Mouse (Mus musculus) c-Kit-negative CD71-positive TER-119-positive erythroid progenitor cells, embryonic 14.5 days (primary cell): Measurements from ENCODE around the gene Asb17.
A peak's percentile ranks its signal among the peaks of the same experiment; 100 is the strongest.
"Not testable (repeated sequence)": the region's sequence is repeated elsewhere in the genome, so short reads cannot be mapped to it uniquely, and the experiment has no call there.

Experiments
- DNase-seq: peaks from one replicate; pipeline ENCODE4 v3.0.0-alpha.2; 2013; ENCODE audit warnings: low read depth, low spot score

Asb17 gene

DNA sequence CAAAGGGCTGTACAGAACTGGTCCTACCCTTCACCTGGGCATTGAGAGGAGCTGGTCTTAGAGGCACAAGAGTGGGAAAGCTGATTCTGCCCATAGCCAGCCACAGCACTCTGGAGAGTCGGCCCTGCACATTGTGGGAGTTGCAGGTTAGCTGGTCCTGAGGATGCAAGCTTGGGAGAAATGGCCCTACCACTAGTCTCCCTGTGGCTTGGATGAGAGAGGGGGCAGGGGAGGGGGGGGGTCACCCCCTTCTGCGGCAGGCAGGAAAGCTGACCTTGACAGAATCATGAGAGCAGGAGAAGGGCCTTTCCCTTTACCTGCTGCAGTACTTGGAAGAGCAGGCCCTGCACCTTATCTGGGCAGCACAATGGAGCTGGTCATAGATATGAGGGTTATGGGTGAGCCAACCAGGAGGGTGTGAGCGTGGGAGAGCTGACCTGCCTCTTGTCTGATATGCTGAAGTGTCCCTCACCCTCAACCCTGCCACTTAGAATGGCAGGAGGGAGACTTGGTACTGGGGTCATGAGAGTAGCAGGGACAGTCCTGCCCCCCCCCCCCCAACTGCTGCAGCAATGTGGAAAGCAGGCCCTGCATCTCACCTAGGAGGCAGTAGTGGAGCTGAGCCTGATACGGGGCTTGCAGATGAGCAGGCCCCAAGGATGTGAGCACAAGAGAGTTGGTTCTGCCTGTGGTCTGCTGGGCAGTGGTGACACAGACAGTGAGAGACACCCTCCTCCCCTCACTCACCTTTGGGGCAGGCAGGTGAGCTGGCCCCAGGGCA is 11.9 kb upstream of the Asb17 start:
- no peak for DNase-seq

DNA sequence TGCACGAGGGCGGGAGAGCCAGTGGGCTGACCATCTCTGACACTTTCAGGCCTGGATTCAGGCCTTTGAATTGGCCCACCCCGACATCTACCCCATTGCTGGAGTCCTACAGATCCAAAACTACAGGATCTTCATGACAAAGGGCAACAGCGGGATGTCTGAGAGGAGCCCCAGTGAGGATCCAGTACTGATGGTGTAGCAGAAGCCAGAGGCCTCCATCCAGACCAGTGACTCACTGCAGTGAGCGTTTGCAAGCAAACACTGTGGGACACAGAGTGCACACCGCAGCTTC is 11.4 kb upstream of the Asb17 start:
- DNase-seq, result no peak

DNA sequence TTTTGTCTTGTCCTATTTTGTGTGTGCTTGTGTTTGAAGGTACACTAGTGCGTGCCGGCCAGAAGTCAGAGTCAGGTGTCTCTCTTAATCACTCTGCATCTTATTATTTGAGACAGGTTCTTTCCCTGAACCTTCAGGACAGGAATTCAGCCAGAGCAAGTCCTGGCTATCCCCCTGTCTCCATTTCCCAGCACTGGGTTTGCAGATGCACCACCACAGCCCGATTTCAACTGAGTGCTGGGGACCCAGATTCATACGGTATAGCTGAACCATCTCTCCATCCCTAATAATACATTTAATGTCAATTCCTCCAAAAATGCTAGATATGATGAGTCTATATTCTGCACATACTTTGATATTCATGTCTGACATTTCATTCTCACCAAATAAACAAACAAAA is 9.9 kb upstream of the Asb17 start:
- no peak for DNase-seq

DNA sequence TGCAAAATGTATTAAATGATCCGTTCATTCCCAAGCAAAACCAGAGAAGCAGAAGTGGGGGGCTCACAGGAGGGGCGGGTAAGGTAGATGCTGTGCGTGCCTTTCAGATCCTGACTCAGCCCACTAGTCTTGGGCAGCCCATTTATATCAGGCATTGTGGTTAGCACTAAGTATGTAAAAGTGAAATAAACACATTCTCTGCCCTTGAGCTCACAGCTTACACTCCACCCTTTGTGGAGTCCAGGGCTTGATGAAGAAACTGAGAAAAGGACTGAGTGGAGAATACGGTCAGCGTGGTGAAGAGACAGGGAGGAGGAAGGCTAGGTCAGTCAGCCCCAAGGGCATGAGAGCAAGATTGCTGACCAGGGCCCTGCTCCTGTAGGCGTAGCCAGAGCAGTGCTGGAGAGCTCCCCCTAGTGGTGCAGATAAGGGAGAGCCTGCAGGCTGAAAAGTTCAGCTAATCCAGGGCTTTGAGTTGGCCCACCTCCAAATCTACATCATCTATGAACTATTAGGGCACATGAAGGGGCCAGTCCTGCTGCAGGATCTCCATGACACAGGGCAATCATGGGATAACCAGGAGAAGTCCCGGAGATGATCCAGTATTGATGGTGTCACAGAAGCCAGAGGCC is 8.4 kb upstream of the Asb17 start:
- peak; percentile 76 for DNase-seq

DNA sequence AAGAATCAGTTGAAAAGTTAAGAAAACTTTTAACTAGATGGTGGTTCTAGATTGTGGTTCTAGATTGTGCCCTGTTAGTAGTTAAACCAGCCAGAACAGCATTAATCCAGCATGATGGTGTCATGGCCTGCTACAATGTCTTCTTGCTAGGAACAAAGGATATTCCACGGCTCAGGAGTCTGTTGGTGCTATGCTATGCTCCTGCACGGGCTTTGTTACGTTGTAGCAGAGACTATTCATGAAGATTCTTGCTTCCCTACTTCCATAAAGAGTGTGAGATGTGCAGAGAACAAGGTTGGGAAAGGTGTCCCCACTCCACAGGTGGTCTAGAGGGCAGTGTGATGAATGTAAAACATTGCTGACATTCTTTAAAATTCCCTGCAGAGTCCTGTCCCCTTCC is 7.7 kb upstream of the Asb17 start:
- DNase-seq, result no peak

- DNase-seq, result no peak
Measured at GRCm38 (mm10) chr3:153837593-153837992, 6.4 kb upstream of the Asb17 start.

DNA sequence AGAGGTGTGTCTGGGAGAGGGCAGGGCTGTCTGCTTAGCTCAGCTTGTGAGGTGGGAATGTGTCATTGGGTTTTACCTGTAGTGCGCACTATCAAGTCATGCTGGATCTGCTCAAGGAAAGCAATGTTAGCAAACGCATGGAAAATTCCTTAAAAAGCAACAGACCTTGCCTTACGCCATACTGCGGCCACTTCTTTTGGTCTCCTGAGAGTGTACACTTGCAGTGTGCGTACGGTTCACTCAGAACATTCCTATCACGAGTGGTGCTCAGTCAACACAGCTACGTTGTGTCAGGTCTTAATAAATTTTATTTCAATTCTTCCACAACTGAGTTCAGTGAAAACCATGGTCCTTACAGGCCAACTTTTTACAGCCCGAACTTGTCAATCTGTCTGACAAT is 748 bp downstream of the Asb17 start:
- no peak for DNase-seq

- DNase-seq, result no peak
Measured at GRCm38 (mm10) chr3:153845500-153845899, 1.5 kb downstream of the Asb17 start.

DNA sequence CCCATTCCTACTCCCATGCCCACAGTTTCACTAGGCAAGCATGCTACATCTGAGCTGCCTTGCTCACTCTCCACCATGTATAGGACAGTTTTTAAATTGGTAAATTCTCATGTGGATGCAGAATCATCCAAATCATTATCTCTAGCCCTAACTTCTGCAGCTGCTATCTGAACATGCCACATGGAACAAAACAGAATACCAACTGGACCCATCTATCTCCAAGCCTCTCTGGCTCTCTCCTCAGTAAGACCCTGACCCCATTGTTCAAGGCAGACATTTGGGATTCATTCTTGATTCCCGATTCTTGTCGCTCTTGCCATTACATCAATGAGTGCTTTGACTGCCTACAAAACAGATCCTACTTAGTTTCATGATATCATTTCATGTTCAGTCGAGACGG is 2.1 kb downstream of the Asb17 start:
- no peak for DNase-seq

GRCm38 (mm10) chr3:153847207-153847733 is 3.3 kb downstream of the Asb17 start:
- DNase-seq, result no peak

- peak; percentile 78 for DNase-seq
Measured at GRCm38 (mm10) chr3:153849368-153850015, 5.5 kb downstream of the Asb17 start.

GRCm38 (mm10) chr3:153850759-153851158 is 6.8 kb downstream of the Asb17 start:
- DNase-seq, result peak; percentile 62

GRCm38 (mm10) chr3:153852266-153852665 is 8.3 kb downstream of the Asb17 start:
- peak; percentile 84 for DNase-seq

DNA sequence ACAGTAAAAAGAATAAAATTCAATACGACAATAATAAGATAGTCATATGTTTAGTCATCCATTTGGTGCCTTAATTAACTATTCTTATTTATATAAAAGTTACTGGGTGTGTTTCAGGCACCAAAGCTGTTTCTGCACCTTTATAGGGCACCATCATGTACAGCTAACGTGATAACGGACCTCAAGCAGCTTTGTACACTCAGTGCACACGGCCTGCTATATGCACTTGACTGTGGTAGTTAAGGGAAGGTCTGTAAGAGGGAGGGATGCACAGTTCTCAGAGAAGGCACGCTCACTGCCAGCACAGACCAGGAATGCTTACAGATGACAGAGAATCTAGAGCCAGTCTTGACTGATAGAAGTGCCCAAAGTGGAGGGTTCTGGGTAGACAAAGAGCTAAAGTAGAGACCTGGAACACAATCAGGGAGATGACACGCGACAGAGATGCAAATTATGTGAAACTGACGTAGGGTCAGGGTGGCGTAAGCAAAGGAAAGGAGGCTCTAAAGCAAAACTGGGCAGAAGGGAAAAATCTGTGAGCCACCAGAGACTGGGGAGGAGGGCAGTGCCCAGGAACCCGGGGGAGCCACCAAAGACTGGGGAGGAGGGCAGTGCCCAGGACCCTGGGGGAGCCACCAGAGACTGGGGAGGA is 14.5 kb downstream of the Asb17 start:
- DNase-seq, result no peak

DNA sequence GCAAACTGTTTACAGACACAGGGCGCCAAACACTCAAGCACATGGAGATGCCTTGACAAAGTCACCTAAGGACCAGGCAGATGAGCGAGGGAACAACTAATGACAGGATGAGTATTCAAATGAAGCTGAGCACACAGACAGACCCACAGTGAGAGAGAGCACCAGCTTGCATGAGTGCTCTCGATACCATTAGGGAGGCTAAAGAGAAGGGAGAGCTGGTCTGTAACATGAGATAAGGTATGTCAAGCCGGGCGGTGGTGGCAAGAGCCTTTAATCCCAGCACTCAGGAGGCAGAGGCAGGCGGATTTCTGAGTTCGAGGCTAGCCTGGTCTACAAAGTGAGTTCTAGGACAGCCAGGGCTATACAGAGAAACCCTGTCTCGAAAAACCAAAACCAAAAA is 16.4 kb downstream of the Asb17 start:
- not testable (repeated sequence) for DNase-seq

- no peak for DNase-seq
Measured at GRCm38 (mm10) chr3:153863816-153864215, 19.8 kb downstream of the Asb17 start.

DNA sequence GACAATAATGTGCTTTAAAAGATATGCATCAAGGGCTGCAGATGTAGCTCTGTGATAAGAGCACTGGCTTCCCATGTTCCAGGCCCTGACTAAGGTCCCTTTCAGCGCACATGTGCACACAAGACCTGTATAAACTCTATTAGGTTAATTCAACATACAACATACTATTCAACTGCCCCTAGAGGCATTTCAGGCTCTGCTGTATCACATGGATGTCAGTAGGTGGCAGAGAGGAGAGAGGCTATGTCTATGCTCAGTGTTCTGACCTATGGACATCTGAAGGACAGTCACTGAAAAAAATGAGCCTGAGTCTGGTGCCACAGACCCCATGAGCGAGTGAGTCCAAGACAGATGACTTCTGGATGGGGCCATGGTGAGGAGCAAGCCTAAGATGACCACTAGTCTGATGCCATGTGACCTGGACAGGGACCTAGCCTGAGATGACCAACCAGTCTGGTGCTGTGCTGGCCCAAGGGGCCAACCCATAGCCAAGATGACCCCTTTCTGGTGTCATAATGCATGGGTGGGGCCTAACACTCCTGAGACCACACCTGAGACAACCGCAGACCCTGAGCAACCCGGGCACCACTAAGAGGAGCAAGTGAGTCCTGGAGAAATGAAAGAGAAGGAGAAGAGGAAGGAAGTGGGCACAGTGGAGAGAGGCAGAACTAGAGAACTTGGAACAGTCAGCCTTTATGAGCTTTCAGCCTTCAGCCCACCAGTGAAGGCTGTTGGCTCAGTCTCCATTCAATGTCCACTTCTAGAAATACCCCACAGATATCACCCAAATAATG is 20.8 kb downstream of the Asb17 start:
- DNase-seq, result no peak

DNA sequence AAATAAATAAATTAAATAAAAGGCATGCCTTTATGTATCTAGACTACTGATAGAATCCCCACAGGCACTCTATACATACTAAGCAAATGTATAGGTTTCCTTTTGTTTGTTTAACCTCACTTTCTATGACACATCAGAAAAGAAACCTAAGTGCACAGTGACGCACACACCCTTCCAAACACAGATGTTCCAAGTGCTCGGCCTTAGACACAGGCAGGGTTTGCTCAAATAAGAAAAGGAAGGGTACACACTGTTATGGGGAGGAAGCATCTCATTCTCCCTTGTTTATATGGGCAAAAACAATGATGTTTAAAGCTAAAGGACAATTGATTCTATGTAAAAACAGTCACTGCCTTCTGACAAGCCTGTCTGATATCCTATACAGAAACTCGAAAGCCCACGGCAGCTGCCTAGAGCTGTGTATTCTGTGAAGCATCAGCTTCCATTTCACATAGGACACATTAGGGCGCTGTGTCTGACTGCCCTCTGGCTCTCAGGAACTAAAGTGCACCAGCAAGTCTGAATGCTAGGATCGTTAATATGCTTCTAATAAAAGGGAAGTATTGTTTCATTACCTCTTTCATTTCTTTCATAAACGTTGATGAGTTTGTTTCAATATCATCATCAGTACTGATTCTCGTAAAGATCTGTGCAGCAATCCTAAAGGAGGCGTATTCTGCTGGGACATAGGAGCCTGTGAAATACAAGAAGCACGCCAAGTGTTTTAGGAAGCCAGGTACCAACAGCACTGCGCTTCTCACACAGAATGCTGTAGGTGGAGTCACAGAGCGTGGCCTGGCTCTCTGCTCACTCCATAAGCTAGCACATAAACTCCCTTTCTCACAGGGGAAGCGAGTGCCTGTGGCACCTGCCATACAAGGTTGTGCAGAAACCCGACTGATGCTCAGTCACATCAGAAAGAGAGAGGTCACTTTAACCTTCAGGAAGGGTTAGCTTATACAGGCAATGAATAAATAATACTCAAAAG is 23.4 kb downstream of the Asb17 start:
- DNase-seq, result no peak

- no peak for DNase-seq
Measured at GRCm38 (mm10) chr3:153871396-153871795, 27.4 kb downstream of the Asb17 start.

- no peak for DNase-seq
Measured at GRCm38 (mm10) chr3:153886296-153886695, 42.3 kb downstream of the Asb17 start.
